Mouse (Mus musculus): Measurements from ENCODE around the gene Gm14819. TPM values are rescaled to one million over a fixed set of nuclear protein-coding genes. Genes with fewer than 3 reads are reported as not detected.
"Not testable (repeated sequence)": the region's sequence is repeated elsewhere in the genome, so short reads cannot be mapped to it uniquely, and the experiment has no call there.

The Gm14819 gene
- not detected for total RNA-seq (2021)
- long read RNA-seq, experiment 1: 0 reads
- long read RNA-seq, experiment 2: 0 reads

- DNase-seq (ENCODE audit: low spot score in 2 of 2): not testable (repeated sequence)
These were observed at the start of gene Gm14819 for GRCm38 (mm10) chrX:35403883-35404282. Gm14819 (plus strand) TSS chrX:35404183.

All from adrenal gland, adult 18-20 months (tissue).